Mouse (Mus musculus): Measurements from ENCODE around the gene Synpo2l. TPM values are rescaled to one million over a fixed set of nuclear protein-coding genes. Genes with fewer than 3 reads are reported as not detected.

The Synpo2l gene
- polyA plus RNA-seq, 1 experiment from 2014 or later = 0.23 TPM

- Histone ChIP-seq H3K4me2 (ENCODE audit: low read length) (no peak overlapping the region), H3K4me3 (ENCODE audit: low read length) (no peak overlapping the region), H3K36me3 (ENCODE audit: control insufficient read depth, insufficient read depth, low read length) (no peaks in the 10 kb centered on the region), H3K9me3 (ENCODE audit: control insufficient read depth, low read length) (no peaks in the 10 kb centered on the region), H3K4me1 (ENCODE audit: control insufficient read depth, insufficient read depth, low read depth, low read length) (peaks cover 11% of the 10 kb centered on the region; the same call in 1 of the 2 replicates), H3K27me3 (replicated peaks; ENCODE audit: control insufficient read depth, insufficient read depth, low read length) (peaks cover 2% of the 10 kb centered on the region; the same call in 1 of the 2 replicates), H3K27ac (ENCODE audit: low read depth, low read length) (no peak overlapping the region), H3K9ac (ENCODE audit: low read depth, low read length) (no peak overlapping the region)
- no peak for ATAC-seq
- WGBS = 54% methylated on average over 3 of the region's 3 CpGs
Measured at GRCm38 (mm10) chr14:20664436-20664835, 3.7 kb downstream of the Synpo2l start.

GRCm38 (mm10) chr14:20663601-20664000 is 4.6 kb downstream of the Synpo2l start:
- no peak for ATAC-seq
- H3K4me3 ChIP-seq (ENCODE audit: low read length) = no peak overlapping the region
- WGBS = 81% methylated on average over 2 of the region's 2 CpGs
- H3K36me3 ChIP-seq (ENCODE audit: control insufficient read depth, insufficient read depth, low read length) = no peaks in the 10 kb centered on the region
- H3K4me1 ChIP-seq (ENCODE audit: control insufficient read depth, insufficient read depth, low read depth, low read length) = peaks cover 11% of the 10 kb centered on the region; the same call in 1 of the 2 replicates
- H3K27me3 ChIP-seq (replicated peaks; ENCODE audit: control insufficient read depth, insufficient read depth, low read length) = no peaks in the 10 kb centered on the region; the same call in 1 of the 2 replicates
- no peak overlapping the region for H3K4me2 ChIP-seq (ENCODE audit: low read length)
- no peak overlapping the region for H3K9ac ChIP-seq (ENCODE audit: low read depth, low read length)
- H3K9me3 ChIP-seq (ENCODE audit: control insufficient read depth, low read length) = no peaks in the 10 kb centered on the region
- no peak overlapping the region for H3K27ac ChIP-seq (ENCODE audit: low read depth, low read length)

GRCm38 (mm10) chr14:20662740-20663139 is 5.4 kb downstream of the Synpo2l start:
- no peak for ATAC-seq
- peak overlapping the region; percentile 85; the same call in 1 of the 2 replicates for H3K9ac ChIP-seq (ENCODE audit: low read depth, low read length)
- no peak overlapping the region for H3K4me3 ChIP-seq (ENCODE audit: low read length)
- peaks cover 11% of the 10 kb centered on the region; the same call in 1 of the 2 replicates for H3K4me1 ChIP-seq (ENCODE audit: control insufficient read depth, insufficient read depth, low read depth, low read length)
- H3K27ac ChIP-seq (ENCODE audit: low read depth, low read length) = no peak overlapping the region
- peak overlapping the region; percentile 76 for H3K4me2 ChIP-seq (ENCODE audit: low read length)
- 87% methylated on average over 3 of the region's 3 CpGs for WGBS
- no peaks in the 10 kb centered on the region for H3K27me3 ChIP-seq (replicated peaks; ENCODE audit: control insufficient read depth, insufficient read depth, low read length)
- no peaks in the 10 kb centered on the region for H3K9me3 ChIP-seq (ENCODE audit: control insufficient read depth, low read length)
- no peaks in the 10 kb centered on the region for H3K36me3 ChIP-seq (ENCODE audit: control insufficient read depth, insufficient read depth, low read length)

GRCm38 (mm10) chr14:20661661-20662331 is 6.4 kb downstream of the Synpo2l start:
- no peaks in the 10 kb centered on the region for H3K36me3 ChIP-seq (ENCODE audit: control insufficient read depth, insufficient read depth, low read length)
- peaks cover 11% of the 10 kb centered on the region; the same call in 1 of the 2 replicates for H3K4me1 ChIP-seq (ENCODE audit: control insufficient read depth, insufficient read depth, low read depth, low read length)
- H3K9ac ChIP-seq (ENCODE audit: low read depth, low read length) = peak overlapping the region; percentile 85
- ATAC-seq = peak; percentile 51
- H3K27ac ChIP-seq (ENCODE audit: low read depth, low read length) = peak overlapping the region; percentile 93
- H3K9me3 ChIP-seq (ENCODE audit: control insufficient read depth, low read length) = no peaks in the 10 kb centered on the region
- no peaks in the 10 kb centered on the region for H3K27me3 ChIP-seq (replicated peaks; ENCODE audit: control insufficient read depth, insufficient read depth, low read length)
- peak overlapping the region; percentile 79 for H3K4me3 ChIP-seq (ENCODE audit: low read length)
- WGBS = 7% methylated on average over 19 of the region's 19 CpGs
- peak overlapping the region; percentile 76 for H3K4me2 ChIP-seq (ENCODE audit: low read length)

GRCm38 (mm10) chr14:20660827-20661660 is 7.1 kb downstream of the Synpo2l start:
- WGBS = under 1% methylated on average over 50 of the region's 52 CpGs
- Histone ChIP-seq H3K4me2 (ENCODE audit: low read length) (peak overlapping the region; percentile 76), H3K27ac (ENCODE audit: low read depth, low read length) (peak overlapping the region; percentile 93), H3K27me3 (replicated peaks; ENCODE audit: control insufficient read depth, insufficient read depth, low read length) (no peaks in the 10 kb centered on the region), H3K4me1 (ENCODE audit: control insufficient read depth, insufficient read depth, low read depth, low read length) (peaks cover 11% of the 10 kb centered on the region; the same call in 1 of the 2 replicates), H3K9me3 (ENCODE audit: control insufficient read depth, low read length) (no peaks in the 10 kb centered on the region), H3K9ac (ENCODE audit: low read depth, low read length) (peak overlapping the region; percentile 85), H3K4me3 (ENCODE audit: low read length) (peak overlapping the region; percentile 79), H3K36me3 (ENCODE audit: control insufficient read depth, insufficient read depth, low read length) (no peaks in the 10 kb centered on the region)
- ATAC-seq = peak; percentile 87

GRCm38 (mm10) chr14:20659687-20660086 is 8.5 kb downstream of the Synpo2l start:
- no peak overlapping the region for H3K4me2 ChIP-seq (ENCODE audit: low read length)
- WGBS = 96% methylated on average over 7 of the region's 7 CpGs
- H3K4me1 ChIP-seq (ENCODE audit: control insufficient read depth, insufficient read depth, low read depth, low read length) = peaks cover 11% of the 10 kb centered on the region; the same call in 1 of the 2 replicates
- H3K36me3 ChIP-seq (ENCODE audit: control insufficient read depth, insufficient read depth, low read length) = no peaks in the 10 kb centered on the region
- H3K9me3 ChIP-seq (ENCODE audit: control insufficient read depth, low read length) = no peaks in the 10 kb centered on the region
- no peak overlapping the region for H3K9ac ChIP-seq (ENCODE audit: low read depth, low read length)
- no peak for ATAC-seq
- H3K4me3 ChIP-seq (ENCODE audit: low read length) = no peak overlapping the region
- H3K27ac ChIP-seq (ENCODE audit: low read depth, low read length) = no peak overlapping the region
- no peaks in the 10 kb centered on the region for H3K27me3 ChIP-seq (replicated peaks; ENCODE audit: control insufficient read depth, insufficient read depth, low read length)

- Histone ChIP-seq H3K4me1 (ENCODE audit: control insufficient read depth, insufficient read depth, low read depth, low read length) (peaks cover 11% of the 10 kb centered on the region; the same call in 1 of the 2 replicates), H3K4me3 (ENCODE audit: low read length) (no peak overlapping the region), H3K9ac (ENCODE audit: low read depth, low read length) (no peak overlapping the region), H3K36me3 (ENCODE audit: control insufficient read depth, insufficient read depth, low read length) (no peaks in the 10 kb centered on the region), H3K27ac (ENCODE audit: low read depth, low read length) (no peak overlapping the region), H3K9me3 (ENCODE audit: control insufficient read depth, low read length) (no peaks in the 10 kb centered on the region), H3K27me3 (replicated peaks; ENCODE audit: control insufficient read depth, insufficient read depth, low read length) (no peaks in the 10 kb centered on the region), H3K4me2 (ENCODE audit: low read length) (no peak overlapping the region)
- no peak for ATAC-seq
- 84% methylated on average over 6 of the region's 6 CpGs for WGBS
Measured at GRCm38 (mm10) chr14:20658902-20659301, 9.3 kb downstream of the Synpo2l start.

- Histone ChIP-seq H3K4me3 (ENCODE audit: low read length) (no peak overlapping the region), H3K9me3 (ENCODE audit: control insufficient read depth, low read length) (no peaks in the 10 kb centered on the region), H3K27ac (ENCODE audit: low read depth, low read length) (no peak overlapping the region), H3K4me2 (ENCODE audit: low read length) (no peak overlapping the region), H3K9ac (ENCODE audit: low read depth, low read length) (no peak overlapping the region), H3K27me3 (replicated peaks; ENCODE audit: control insufficient read depth, insufficient read depth, low read length) (no peaks in the 10 kb centered on the region), H3K4me1 (ENCODE audit: control insufficient read depth, insufficient read depth, low read depth, low read length) (peaks cover 11% of the 10 kb centered on the region; the same call in 1 of the 2 replicates), H3K36me3 (ENCODE audit: control insufficient read depth, insufficient read depth, low read length) (no peaks in the 10 kb centered on the region)
- ATAC-seq = no peak
Measured at GRCm38 (mm10) chr14:20658326-20658725, 9.8 kb downstream of the Synpo2l start.

GRCm38 (mm10) chr14:20656361-20656760 is 11.8 kb downstream of the Synpo2l start, which contains the start of gene Myoz1:
Gene Myoz1, minus strand, starts transcription at chr14:20656540.
- no peaks in the 10 kb centered on the region for H3K36me3 ChIP-seq (ENCODE audit: control insufficient read depth, insufficient read depth, low read length)
- H3K9ac ChIP-seq (ENCODE audit: low read depth, low read length) = no peak within 1 kb of the TSS
- H3K4me2 ChIP-seq (ENCODE audit: low read length) = no peak within 1 kb of the TSS
- no peaks in the 10 kb centered on the region for H3K27me3 ChIP-seq (replicated peaks; ENCODE audit: control insufficient read depth, insufficient read depth, low read length)
- no peak for ATAC-seq
- H3K4me1 ChIP-seq (ENCODE audit: control insufficient read depth, insufficient read depth, low read depth, low read length) = no peaks in the 10 kb centered on the region
- no peak within 1 kb of the TSS for H3K27ac ChIP-seq (ENCODE audit: low read depth, low read length)
- H3K4me3 ChIP-seq (ENCODE audit: low read length) = no peak within 1 kb of the TSS
- 36% methylated on average over 11 of the region's 11 CpGs for WGBS
- no peaks in the 10 kb centered on the region for H3K9me3 ChIP-seq (ENCODE audit: control insufficient read depth, low read length)
